Mouse (Mus musculus): Measurements from ENCODE around the gene Gria3. TPM values are rescaled to one million over a fixed set of nuclear protein-coding genes. Genes with fewer than 3 reads are reported as not detected.

Gene Gria3
- polyA plus RNA-seq, 1 experiment from 2014 or later: 4.2 TPM

DNA sequence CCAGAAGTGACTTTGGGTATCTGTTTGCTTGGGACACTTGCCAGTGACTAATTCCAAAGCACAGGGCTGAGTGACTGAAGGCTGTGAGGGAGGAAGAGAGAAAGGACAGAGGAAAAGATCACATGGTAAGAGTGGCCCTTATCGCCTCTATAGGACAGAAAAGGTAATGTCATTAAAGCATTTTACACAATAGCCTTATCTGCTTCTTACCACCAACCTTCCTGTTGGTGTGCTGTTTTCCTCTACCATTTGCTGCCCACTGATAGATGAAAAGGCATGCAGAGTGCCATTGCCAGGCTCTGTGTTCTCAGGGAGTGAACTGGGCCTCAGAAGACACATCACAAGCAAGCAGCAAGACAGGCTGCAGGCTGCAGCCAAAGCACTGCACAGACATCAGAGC is 107.3 kb downstream of the Gria3 start:
- WGBS: 75% methylated on average over 1 of the region's 1 CpGs
- Histone ChIP-seq H3K9ac (ENCODE audit: low read length) (no peak overlapping the region), H3K4me3 (ENCODE audit: low read depth, low read length) (no peak overlapping the region), H3K4me2 (ENCODE audit: low read depth, low read length, severe bottlenecking) (no peak overlapping the region), H3K27me3 (ENCODE audit: control insufficient read depth, insufficient read depth, low read length) (no peaks in the 10 kb centered on the region), H3K27ac (ENCODE audit: low read depth, low read length) (no peak overlapping the region), H3K4me1 (replicated peaks; ENCODE audit: control insufficient read depth, insufficient read depth, low read length) (no peaks in the 10 kb centered on the region), H3K36me3 (ENCODE audit: control insufficient read depth, insufficient read depth, low read length) (no peaks in the 10 kb centered on the region), H3K9me3 (ENCODE audit: control insufficient read depth, low read length) (no peaks in the 10 kb centered on the region)
- no peak for DNase-seq (ENCODE audit: low spot score)
- no peak for ATAC-seq (replicated peaks; ENCODE audit: low FRiP score)

DNA sequence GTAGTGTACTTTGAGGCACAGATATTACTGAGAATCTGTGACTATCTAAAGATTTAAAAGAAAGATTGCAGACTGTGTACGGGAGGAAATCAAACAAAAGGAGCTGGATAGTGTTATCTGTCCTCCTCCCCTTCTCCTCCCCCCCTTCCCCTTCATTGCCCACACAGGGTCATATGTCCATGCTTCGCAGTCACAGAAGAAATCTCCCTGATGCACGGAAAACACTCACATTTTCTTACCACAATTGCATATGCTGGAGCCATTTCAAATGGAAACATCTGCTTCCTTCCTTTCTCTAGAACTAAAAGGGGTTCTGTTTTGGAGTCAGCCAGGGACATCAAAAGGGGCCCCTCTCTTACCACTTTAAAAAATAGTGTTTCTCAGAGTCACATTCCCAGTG is 114.3 kb downstream of the Gria3 start:
- ATAC-seq (replicated peaks; ENCODE audit: low FRiP score): no peak

DNA sequence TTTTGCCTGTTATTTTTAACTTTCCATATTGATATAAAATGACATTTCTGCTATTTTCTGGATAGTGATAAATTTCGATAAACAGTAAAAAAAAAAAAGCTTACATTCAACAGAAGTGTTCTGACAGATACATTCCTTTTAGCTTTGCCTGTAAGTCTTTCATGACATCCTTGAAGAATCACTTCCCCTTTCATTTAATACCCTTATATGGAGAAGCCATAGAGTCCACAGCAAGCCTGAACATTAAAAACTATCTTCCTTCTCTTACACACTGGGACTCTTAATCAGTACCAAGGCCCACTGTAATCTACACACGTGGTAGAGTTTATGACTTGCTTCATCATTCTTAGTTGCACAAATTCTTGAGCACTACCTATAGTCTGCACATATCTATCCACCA is 131.9 kb downstream of the Gria3 start:
- Histone ChIP-seq H3K27ac (ENCODE audit: low read depth, low read length) (no peak overlapping the region), H3K9ac (ENCODE audit: low read length) (no peak overlapping the region), H3K4me1 (replicated peaks; ENCODE audit: control insufficient read depth, insufficient read depth, low read length) (no peaks in the 10 kb centered on the region), H3K36me3 (ENCODE audit: control insufficient read depth, insufficient read depth, low read length) (no peaks in the 10 kb centered on the region), H3K9me3 (ENCODE audit: control insufficient read depth, low read length) (no peaks in the 10 kb centered on the region), H3K27me3 (ENCODE audit: control insufficient read depth, insufficient read depth, low read length) (no peaks in the 10 kb centered on the region), H3K4me3 (ENCODE audit: low read depth, low read length) (no peak overlapping the region), H3K4me2 (ENCODE audit: low read depth, low read length, severe bottlenecking) (no peak overlapping the region)
- WGBS: 84% methylated on average over 2 of the region's 2 CpGs
- no peak for ATAC-seq (replicated peaks; ENCODE audit: low FRiP score)
- no peak for DNase-seq (ENCODE audit: low spot score)

More for the DNA sequence above, 114.3 kb downstream of the Gria3 start:
- Histone ChIP-seq H3K36me3 (ENCODE audit: control insufficient read depth, insufficient read depth, low read length) (no peaks in the 10 kb centered on the region), H3K27ac (ENCODE audit: low read depth, low read length) (no peak overlapping the region), H3K27me3 (ENCODE audit: control insufficient read depth, insufficient read depth, low read length) (no peaks in the 10 kb centered on the region), H3K4me2 (ENCODE audit: low read depth, low read length, severe bottlenecking) (no peak overlapping the region), H3K9ac (ENCODE audit: low read length) (no peak overlapping the region), H3K4me1 (replicated peaks; ENCODE audit: control insufficient read depth, insufficient read depth, low read length) (no peaks in the 10 kb centered on the region), H3K9me3 (ENCODE audit: control insufficient read depth, low read length) (no peaks in the 10 kb centered on the region), H3K4me3 (ENCODE audit: low read depth, low read length) (no peak overlapping the region)
- no peak for DNase-seq (ENCODE audit: low spot score)
- 83% methylated on average over 3 of the region's 3 CpGs for WGBS

DNA sequence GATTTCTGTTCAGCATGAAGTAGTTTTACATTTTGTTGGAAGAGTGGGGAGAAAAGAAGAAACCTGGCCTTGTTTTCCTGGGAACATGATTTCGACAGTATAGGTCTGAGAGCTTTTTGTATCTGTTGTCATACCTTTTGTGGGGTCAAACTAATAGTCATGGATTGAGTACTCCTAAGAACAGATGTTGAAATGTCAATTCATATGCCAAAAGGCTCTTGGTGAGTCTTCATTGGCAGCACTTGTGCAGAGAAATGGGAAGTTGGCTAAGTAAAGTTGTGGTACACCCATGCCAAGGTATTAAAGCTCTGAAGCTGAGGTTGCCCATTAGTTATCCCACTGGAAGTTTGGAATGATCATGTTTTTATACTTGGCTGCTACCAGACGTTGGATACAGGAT is 135.2 kb downstream of the Gria3 start:
- H3K27ac ChIP-seq (ENCODE audit: low read depth, low read length): no peak overlapping the region
- no peaks in the 10 kb centered on the region for H3K9me3 ChIP-seq (ENCODE audit: control insufficient read depth, low read length)
- H3K4me2 ChIP-seq (ENCODE audit: low read depth, low read length, severe bottlenecking): no peak overlapping the region
- no peak overlapping the region for H3K9ac ChIP-seq (ENCODE audit: low read length)
- ATAC-seq (replicated peaks; ENCODE audit: low FRiP score) (no peak), DNase-seq (ENCODE audit: low spot score) (no peak)
- H3K4me3 ChIP-seq (ENCODE audit: low read depth, low read length): no peak overlapping the region
- H3K4me1 ChIP-seq (replicated peaks; ENCODE audit: control insufficient read depth, insufficient read depth, low read length): no peaks in the 10 kb centered on the region
- 70% methylated on average over 2 of the region's 2 CpGs for WGBS
- no peaks in the 10 kb centered on the region for H3K27me3 ChIP-seq (ENCODE audit: control insufficient read depth, insufficient read depth, low read length)
- H3K36me3 ChIP-seq (ENCODE audit: control insufficient read depth, insufficient read depth, low read length): no peaks in the 10 kb centered on the region

DNA sequence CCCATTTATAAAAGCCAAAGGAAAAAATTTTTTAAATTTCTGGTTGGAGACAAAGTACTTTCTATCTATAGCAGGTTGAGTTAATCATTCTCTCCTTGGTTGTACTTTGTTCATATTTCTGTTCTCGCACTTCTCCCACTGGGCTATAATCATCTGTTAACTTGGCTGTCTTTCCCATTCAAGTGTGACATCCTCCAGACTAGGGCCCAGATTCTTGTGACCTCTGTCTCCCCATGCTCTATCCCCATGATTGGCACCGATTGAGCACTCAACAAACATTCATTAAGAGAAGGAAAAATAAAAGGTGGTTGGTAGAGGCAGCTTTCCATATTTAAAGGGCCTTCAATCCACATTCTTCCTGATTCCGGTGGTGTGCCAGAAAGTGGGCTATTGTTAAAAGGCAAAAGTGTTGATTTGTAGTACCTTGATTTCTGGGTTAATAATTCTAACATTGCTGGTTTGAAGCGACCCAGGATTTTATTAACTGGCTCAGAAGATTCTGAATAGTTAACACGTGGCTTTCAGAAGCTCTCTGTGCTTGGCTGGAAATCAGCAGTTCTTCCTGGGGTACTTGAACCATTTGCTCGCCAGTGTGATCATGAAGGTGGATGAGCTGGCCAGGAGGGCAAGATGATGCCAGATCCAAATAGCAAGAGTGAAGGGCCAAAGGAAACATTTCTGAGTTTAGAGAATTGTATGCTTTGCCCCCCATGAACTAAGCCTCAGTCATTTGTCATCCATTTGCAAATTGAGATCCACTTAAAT is 161.8 kb downstream of the Gria3 start:
- Histone ChIP-seq H3K4me3 (ENCODE audit: low read depth, low read length) (no peak overlapping the region), H3K9ac (ENCODE audit: low read length) (no peak overlapping the region), H3K36me3 (ENCODE audit: control insufficient read depth, insufficient read depth, low read length) (no peaks in the 10 kb centered on the region), H3K4me1 (replicated peaks; ENCODE audit: control insufficient read depth, insufficient read depth, low read length) (no peaks in the 10 kb centered on the region), H3K27ac (ENCODE audit: low read depth, low read length) (no peak overlapping the region), H3K4me2 (ENCODE audit: low read depth, low read length, severe bottlenecking) (no peak overlapping the region), H3K9me3 (ENCODE audit: control insufficient read depth, low read length) (no peaks in the 10 kb centered on the region), H3K27me3 (ENCODE audit: control insufficient read depth, insufficient read depth, low read length) (no peaks in the 10 kb centered on the region)
- ATAC-seq (replicated peaks; ENCODE audit: low FRiP score): no peak
- WGBS: 78% methylated on average over 6 of the region's 6 CpGs
- no peak for DNase-seq (ENCODE audit: low spot score)

DNA sequence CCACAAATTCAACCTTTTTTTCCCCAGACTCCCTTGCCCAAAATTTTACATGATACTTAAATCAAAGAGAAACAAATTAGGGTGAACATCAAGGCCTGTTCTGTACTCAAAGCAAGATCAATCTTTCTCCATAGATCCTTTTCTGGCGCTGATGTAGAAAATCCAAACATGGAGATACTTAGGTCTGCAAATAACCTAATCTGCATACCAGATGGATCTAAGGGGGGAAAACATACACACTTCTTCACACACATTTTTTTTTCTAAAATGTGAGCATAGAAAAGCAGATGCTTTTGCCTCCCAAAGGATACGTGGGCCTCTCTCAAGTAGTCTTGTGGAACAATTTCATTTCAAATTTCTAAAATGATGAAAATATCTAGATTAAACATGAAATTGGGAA is 164.2 kb downstream of the Gria3 start:
- no peak for ATAC-seq (replicated peaks; ENCODE audit: low FRiP score)
- no peak overlapping the region for H3K9ac ChIP-seq (ENCODE audit: low read length)
- H3K27ac ChIP-seq (ENCODE audit: low read depth, low read length): no peak overlapping the region
- no peak overlapping the region for H3K4me3 ChIP-seq (ENCODE audit: low read depth, low read length)
- H3K4me1 ChIP-seq (replicated peaks; ENCODE audit: control insufficient read depth, insufficient read depth, low read length): no peaks in the 10 kb centered on the region
- no peaks in the 10 kb centered on the region for H3K9me3 ChIP-seq (ENCODE audit: control insufficient read depth, low read length)
- WGBS: 77% methylated on average over 2 of the region's 2 CpGs
- no peak for DNase-seq (ENCODE audit: low spot score)
- H3K4me2 ChIP-seq (ENCODE audit: low read depth, low read length, severe bottlenecking): no peak overlapping the region
- H3K36me3 ChIP-seq (ENCODE audit: control insufficient read depth, insufficient read depth, low read length): no peaks in the 10 kb centered on the region
- no peaks in the 10 kb centered on the region for H3K27me3 ChIP-seq (ENCODE audit: control insufficient read depth, insufficient read depth, low read length)

DNA sequence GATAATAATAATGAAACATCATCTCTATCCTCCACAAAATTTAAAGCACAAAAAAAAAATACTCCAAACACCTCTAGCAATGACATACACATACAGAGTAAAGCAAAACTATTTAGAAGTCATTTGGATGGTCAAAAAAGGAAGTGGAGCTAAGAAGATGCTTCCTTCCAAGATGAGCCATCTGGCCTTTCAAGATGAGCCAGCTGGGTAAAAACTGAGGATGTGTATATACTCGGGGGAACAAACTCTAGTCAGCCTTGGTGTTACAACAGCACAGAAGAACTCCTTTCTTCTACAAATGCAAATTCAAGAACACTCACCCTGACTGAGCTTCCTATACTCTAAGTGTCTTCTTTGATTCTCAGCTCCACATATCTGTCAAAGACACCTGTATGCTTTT is 172.4 kb downstream of the Gria3 start:
- H3K4me2 ChIP-seq (ENCODE audit: low read depth, low read length, severe bottlenecking): no peak overlapping the region
- no peak for DNase-seq (ENCODE audit: low spot score)
- H3K4me3 ChIP-seq (ENCODE audit: low read depth, low read length): no peak overlapping the region

DNA sequence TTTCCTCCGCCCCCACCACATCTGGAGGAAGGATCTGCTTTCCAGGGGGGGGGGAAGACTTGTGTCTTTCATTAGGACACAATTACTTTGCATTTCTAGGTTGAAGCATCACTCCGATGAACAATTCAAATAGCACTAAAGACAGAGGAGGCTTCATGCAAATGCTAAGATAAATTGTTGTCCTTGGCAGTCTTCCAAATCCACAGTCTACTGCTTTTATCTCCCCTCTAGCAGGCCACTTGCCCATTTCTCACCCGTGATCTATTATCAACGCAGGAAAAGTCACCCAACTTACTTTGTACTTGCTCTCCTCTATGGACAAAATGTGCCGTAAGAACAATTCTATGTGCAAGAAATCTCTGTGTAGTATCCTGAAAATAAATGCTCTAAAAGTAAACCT is 178.1 kb downstream of the Gria3 start:
- Histone ChIP-seq H3K4me3 (ENCODE audit: low read depth, low read length) (no peak overlapping the region), H3K4me2 (ENCODE audit: low read depth, low read length, severe bottlenecking) (no peak overlapping the region), H3K9ac (ENCODE audit: low read length) (no peak overlapping the region), H3K27me3 (ENCODE audit: control insufficient read depth, insufficient read depth, low read length) (no peaks in the 10 kb centered on the region), H3K27ac (ENCODE audit: low read depth, low read length) (no peak overlapping the region), H3K36me3 (ENCODE audit: control insufficient read depth, insufficient read depth, low read length) (no peaks in the 10 kb centered on the region), H3K4me1 (replicated peaks; ENCODE audit: control insufficient read depth, insufficient read depth, low read length) (no peaks in the 10 kb centered on the region), H3K9me3 (ENCODE audit: control insufficient read depth, low read length) (no peaks in the 10 kb centered on the region)
- 86% methylated on average over 5 of the region's 5 CpGs for WGBS
- DNase-seq (ENCODE audit: low spot score): no peak
- ATAC-seq (replicated peaks; ENCODE audit: low FRiP score): no peak

More for the DNA sequence above, 172.4 kb downstream of the Gria3 start:
- no peaks in the 10 kb centered on the region for H3K27me3 ChIP-seq (ENCODE audit: control insufficient read depth, insufficient read depth, low read length)
- H3K27ac ChIP-seq (ENCODE audit: low read depth, low read length): no peak overlapping the region
- no peak overlapping the region for H3K9ac ChIP-seq (ENCODE audit: low read length)
- H3K4me1 ChIP-seq (replicated peaks; ENCODE audit: control insufficient read depth, insufficient read depth, low read length): no peaks in the 10 kb centered on the region
- H3K36me3 ChIP-seq (ENCODE audit: control insufficient read depth, insufficient read depth, low read length): no peaks in the 10 kb centered on the region
- no peak for ATAC-seq (replicated peaks; ENCODE audit: low FRiP score)
- 84% methylated on average over 1 of the region's 1 CpGs for WGBS
- H3K9me3 ChIP-seq (ENCODE audit: control insufficient read depth, low read length): no peaks in the 10 kb centered on the region

DNA sequence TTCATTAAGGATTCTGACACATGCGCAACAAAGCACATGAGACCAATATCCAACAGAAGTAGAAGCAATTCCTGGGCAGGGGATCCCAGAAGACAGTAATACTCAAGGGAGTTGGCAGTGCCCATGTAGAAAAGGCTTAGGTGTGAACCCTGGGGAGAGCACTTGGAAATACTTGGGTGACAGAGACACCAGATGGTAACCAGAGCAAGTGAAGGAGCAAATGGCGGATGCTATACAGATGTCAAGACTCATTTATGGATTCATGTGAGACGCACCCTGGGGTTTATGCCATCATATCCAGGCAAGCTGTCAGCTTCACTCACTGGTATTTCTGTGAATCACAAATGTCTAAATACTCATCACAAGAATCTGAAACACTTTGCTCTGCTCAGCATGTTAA is 187.0 kb downstream of the Gria3 start:
- no peak for ATAC-seq (replicated peaks; ENCODE audit: low FRiP score)
- 94% methylated on average over 3 of the region's 3 CpGs for WGBS

More for the DNA sequence above, 187.0 kb downstream of the Gria3 start:
- no peak for DNase-seq (ENCODE audit: low spot score)
- no peaks in the 10 kb centered on the region for H3K4me1 ChIP-seq (replicated peaks; ENCODE audit: control insufficient read depth, insufficient read depth, low read length)
- H3K36me3 ChIP-seq (ENCODE audit: control insufficient read depth, insufficient read depth, low read length): no peaks in the 10 kb centered on the region
- no peak overlapping the region for H3K9ac ChIP-seq (ENCODE audit: low read length)
- no peak overlapping the region for H3K4me3 ChIP-seq (ENCODE audit: low read depth, low read length)
- no peaks in the 10 kb centered on the region for H3K27me3 ChIP-seq (ENCODE audit: control insufficient read depth, insufficient read depth, low read length)
- H3K27ac ChIP-seq (ENCODE audit: low read depth, low read length): no peak overlapping the region
- no peak overlapping the region for H3K4me2 ChIP-seq (ENCODE audit: low read depth, low read length, severe bottlenecking)
- no peaks in the 10 kb centered on the region for H3K9me3 ChIP-seq (ENCODE audit: control insufficient read depth, low read length)

Measured in forebrain, embryonic 11.5 days (tissue).